Mouse (Mus musculus) cerebellum, postnatal 10 days (tissue): ENCODE results near the gene Tspan4.
"Not testable (repeated sequence)": the region's sequence is repeated elsewhere in the genome, so short reads cannot be mapped to it uniquely, and the experiment has no call there.

Source experiments
- DNase-seq, 2 experiments: peaks; one replicate each; pipeline ENCODE4 v3.0.0; 2021; ENCODE audit warnings: mixed read lengths in 2 of 2

Tspan4 gene

GRCm38 (mm10) chr7:141439140-141439679 is 35.8 kb upstream of the Tspan4 start:
- DNase-seq = no peak

GRCm38 (mm10) chr7:141439811-141440210 is 35.2 kb upstream of the Tspan4 start:
- no peak for DNase-seq

GRCm38 (mm10) chr7:141440613-141441012 is 34.4 kb upstream of the Tspan4 start:
- peak; percentile 85 to 88 for DNase-seq

- peak in 1 of 2 experiments; percentile 25 for DNase-seq
Observed at GRCm38 (mm10) chr7:141441460-141441859, 33.6 kb upstream of the Tspan4 start.

- DNase-seq = peak in 1 of 2 experiments; percentile 8
Observed at GRCm38 (mm10) chr7:141442199-141442598, 32.8 kb upstream of the Tspan4 start.

GRCm38 (mm10) chr7:141443081-141443821 is 31.8 kb upstream of the Tspan4 start:
- peak; percentile 62 to 63 for DNase-seq

- peak; percentile 43 to 57 for DNase-seq
Observed at GRCm38 (mm10) chr7:141443828-141444237, 31.2 kb upstream of the Tspan4 start, which contains the start of gene Pidd1. Gene Pidd1 (minus strand): TSS chr7:141444025.

GRCm38 (mm10) chr7:141446374-141446773 is 28.7 kb upstream of the Tspan4 start:
- not testable (repeated sequence) for DNase-seq

GRCm38 (mm10) chr7:141447110-141447991 is 27.7 kb upstream of the Tspan4 start, which contains the start of gene Rplp2:
Gene Rplp2 (plus strand): TSS chr7:141447370.
- peak; percentile 96 to 97 for DNase-seq

- peak in 1 of 2 experiments; percentile 11 for DNase-seq
Observed at GRCm38 (mm10) chr7:141451928-141452327, 23.1 kb upstream of the Tspan4 start.

GRCm38 (mm10) chr7:141453636-141454035 is 21.4 kb upstream of the Tspan4 start:
- no peak for DNase-seq

GRCm38 (mm10) chr7:141454967-141455551 is 20.0 kb upstream of the Tspan4 start, which contains the start of gene Pnpla2:
Gene Pnpla2 (plus strand): TSS chr7:141455198.
- peak; percentile 96 to 97 for DNase-seq

- peak; percentile 69 to 72 for DNase-seq
Observed at GRCm38 (mm10) chr7:141455610-141456314, 19.3 kb upstream of the Tspan4 start.

- DNase-seq = no peak
Observed at GRCm38 (mm10) chr7:141456739-141457138, 18.3 kb upstream of the Tspan4 start.

GRCm38 (mm10) chr7:141457236-141457635 is 17.8 kb upstream of the Tspan4 start:
- DNase-seq = no peak

GRCm38 (mm10) chr7:141457986-141458660 is 16.9 kb upstream of the Tspan4 start:
- DNase-seq = peak; percentile 63 to 72

GRCm38 (mm10) chr7:141458661-141459060 is 16.4 kb upstream of the Tspan4 start:
- DNase-seq = peak in 1 of 2 experiments; percentile 22

- peak; percentile 71 to 73 for DNase-seq
Observed at GRCm38 (mm10) chr7:141459301-141459711, 15.7 kb upstream of the Tspan4 start.

GRCm38 (mm10) chr7:141460001-141460390 is 15.0 kb upstream of the Tspan4 start:
- no peak for DNase-seq

GRCm38 (mm10) chr7:141460391-141461113 is 14.5 kb upstream of the Tspan4 start, which contains the start of gene Cracr2b:
Gene Cracr2b (plus strand): TSS chr7:141461094.
- DNase-seq = peak in 1 of 2 experiments; percentile 26
